Mouse (Mus musculus): ENCODE results near the gene Cpvl. TPM values are rescaled to one million over a fixed set of nuclear protein-coding genes. Genes with fewer than 3 reads are reported as not detected.

Gene Cpvl
- polyA plus RNA-seq, 1 experiment from 2014 or later, result not detected

GRCm38 (mm10) chr6:53854226-53854625 is 124.2 kb downstream of the Cpvl start:
- Histone ChIP-seq H3K27me3 (ENCODE audit: control insufficient read depth, insufficient read depth, low read length) (no peaks in the 10 kb centered on the region), H3K4me3 (ENCODE audit: low read depth, low read length) (no peak overlapping the region), H3K9ac (ENCODE audit: low read length) (no peak overlapping the region), H3K36me3 (ENCODE audit: control insufficient read depth, insufficient read depth, low read length) (no peaks in the 10 kb centered on the region), H3K9me3 (ENCODE audit: control insufficient read depth, low read length) (no peaks in the 10 kb centered on the region), H3K4me2 (no peak overlapping the region), H3K27ac (ENCODE audit: low read depth, low read length) (no peak overlapping the region), H3K4me1 (ENCODE audit: control insufficient read depth, insufficient read depth, low read length) (no peaks in the 10 kb centered on the region)
- WGBS, result 92% methylated on average over 2 of the region's 2 CpGs
- ATAC-seq (ENCODE audit: low FRiP score), result no peak
- no peak for DNase-seq (ENCODE audit: low spot score, missing footprints)

- DNase-seq (ENCODE audit: low spot score, missing footprints), result no peak
- Histone ChIP-seq H3K4me2 (no peak overlapping the region), H3K27ac (ENCODE audit: low read depth, low read length) (no peak overlapping the region), H3K36me3 (ENCODE audit: control insufficient read depth, insufficient read depth, low read length) (no peaks in the 10 kb centered on the region), H3K4me1 (ENCODE audit: control insufficient read depth, insufficient read depth, low read length) (no peaks in the 10 kb centered on the region), H3K9ac (ENCODE audit: low read length) (no peak overlapping the region), H3K9me3 (ENCODE audit: control insufficient read depth, low read length) (no peaks in the 10 kb centered on the region), H3K4me3 (ENCODE audit: low read depth, low read length) (no peak overlapping the region), H3K27me3 (ENCODE audit: control insufficient read depth, insufficient read depth, low read length) (no peaks in the 10 kb centered on the region)
- WGBS, result 87% methylated on average over 3 of the region's 3 CpGs
- no peak for ATAC-seq (ENCODE audit: low FRiP score)
Observed at GRCm38 (mm10) chr6:53853546-53853945, 124.9 kb downstream of the Cpvl start.

GRCm38 (mm10) chr6:53844626-53845025 is 133.8 kb downstream of the Cpvl start:
- H3K9ac ChIP-seq (ENCODE audit: low read length), result no peak overlapping the region
- H3K36me3 ChIP-seq (ENCODE audit: control insufficient read depth, insufficient read depth, low read length), result no peaks in the 10 kb centered on the region
- ATAC-seq (ENCODE audit: low FRiP score) (no peak), DNase-seq (ENCODE audit: low spot score, missing footprints) (no peak)
- H3K4me3 ChIP-seq (ENCODE audit: low read depth, low read length), result no peak overlapping the region
- H3K27me3 ChIP-seq (ENCODE audit: control insufficient read depth, insufficient read depth, low read length), result no peaks in the 10 kb centered on the region
- H3K4me1 ChIP-seq (ENCODE audit: control insufficient read depth, insufficient read depth, low read length), result no peaks in the 10 kb centered on the region
- WGBS, result 96% methylated on average over 17 of the region's 17 CpGs
- H3K27ac ChIP-seq (ENCODE audit: low read depth, low read length), result no peak overlapping the region
- H3K4me2 ChIP-seq, result no peak overlapping the region
- no peaks in the 10 kb centered on the region for H3K9me3 ChIP-seq (ENCODE audit: control insufficient read depth, low read length)

GRCm38 (mm10) chr6:53825213-53825612 is 153.3 kb downstream of the Cpvl start:
- H3K9ac ChIP-seq (ENCODE audit: low read length), result no peak overlapping the region
- peaks cover 5% of the 10 kb centered on the region; the same call in 1 of the 2 replicates for H3K4me1 ChIP-seq (ENCODE audit: control insufficient read depth, insufficient read depth, low read length)
- no peak for ATAC-seq (ENCODE audit: low FRiP score)
- H3K36me3 ChIP-seq (ENCODE audit: control insufficient read depth, insufficient read depth, low read length), result no peaks in the 10 kb centered on the region
- DNase-seq (ENCODE audit: low spot score, missing footprints), result no peak
- WGBS, result 67% methylated on average over 4 of the region's 4 CpGs
- H3K27me3 ChIP-seq (ENCODE audit: control insufficient read depth, insufficient read depth, low read length), result peaks cover 9% of the 10 kb centered on the region
- H3K4me3 ChIP-seq (ENCODE audit: low read depth, low read length), result no peak overlapping the region
- no peaks in the 10 kb centered on the region; the same call in 1 of the 2 replicates for H3K9me3 ChIP-seq (ENCODE audit: control insufficient read depth, low read length)
- no peak overlapping the region for H3K4me2 ChIP-seq
- H3K27ac ChIP-seq (ENCODE audit: low read depth, low read length), result no peak overlapping the region

Other genes with a start within 250 kb of the Cpvl start
- 16.6 TPM in 2 replicates for gene Tril, start 157.8 kb downstream of the Cpvl start, polyA plus RNA-seq (2014; fragmentation: Nextera tagmentation; extraction: Ambion mirVana)
- 23.2 and 26.0 TPM in 2 replicates for gene Chn2, start 60.9 kb upstream of the Cpvl start, polyA plus RNA-seq (2014; fragmentation: Nextera tagmentation; extraction: Ambion mirVana)

All from midbrain, embryonic 11.5 days (tissue).